Mouse (Mus musculus) bone marrow, adult 2 months (tissue): ENCODE results near the gene 1700029I15Rik.

ENCODE experiments used
- CTCF ChIP-seq: fragments of 200-500 bp; IDR thresholded peaks from 2 replicates; pipeline ENCODE4 v1.5.1; 2011; ENCODE audit warnings: low read length, control low read depth; ENCODE audit not compliant: control insufficient read depth, insufficient read depth
- POLR2A ChIP-seq: fragments of 200-500 bp; IDR thresholded peaks from 2 replicates; pipeline ENCODE4 v1.6.1; 2011; ENCODE audit warnings: low read depth, mild to moderate bottlenecking, control low read depth, low read length, borderline replicate concordance; ENCODE audit not compliant: control insufficient read depth

- TF ChIP-seq POLR2A (no peak), CTCF (no peak)
Observed at GRCm38 (mm10) chr2:92379783-92380494, 2.4 kb upstream of the 1700029I15Rik start.
